Mouse (Mus musculus) lung, embryonic 16.5 days (tissue): ENCODE measurements around the gene Bcas3. TPM values are rescaled to one million over a fixed set of nuclear protein-coding genes. Genes with fewer than 3 reads are reported as not detected.

ENCODE experiments used
- ATAC-seq: fragments of 200-750 bp; cut with Nextera tagmentation; 2 replicates; pipeline ENCODE4 v1.8.0; 2017; ENCODE audit warnings: low read depth, mild to moderate bottlenecking, moderate library complexity
- H3K27ac ChIP-seq: fragments of 300-500 bp; sonication (generic); 2 replicates; pipeline ENCODE4 v1.5.1; 2014; ENCODE audit warnings: mild to moderate bottlenecking, control low read depth, low read length
- H3K27me3 ChIP-seq: fragments of 300-500 bp; sonication (generic); 2 replicates; pipeline ENCODE4 v1.6.1; 2014; ENCODE audit warnings: low read depth, low read length, mixed read lengths; ENCODE audit not compliant: control insufficient read depth, insufficient read depth
- H3K36me3 ChIP-seq: fragments of 300-500 bp; sonication (generic); 2 replicates; pipeline ENCODE4 v1.6.1; 2014; ENCODE audit warnings: low read length; ENCODE audit not compliant: control insufficient read depth, insufficient read depth
- H3K4me1 ChIP-seq: fragments of 300-500 bp; sonication (generic); replicated peaks from 2 replicates; pipeline ENCODE4 v1.6.1; 2014; ENCODE audit warnings: low read length, mixed read lengths; ENCODE audit not compliant: control insufficient read depth, insufficient read depth
- H3K4me2 ChIP-seq: fragments of 300-500 bp; sonication (generic); 2 replicates; pipeline ENCODE4 v1.6.1; 2014; ENCODE audit warnings: low read depth, low read length, control low read depth
- H3K4me3 ChIP-seq: fragments of 300-500 bp; sonication (generic); 2 replicates; pipeline ENCODE4 v1.5.1; 2014; ENCODE audit warnings: mild to moderate bottlenecking, low read length, control low read depth
- H3K9ac ChIP-seq: fragments of 300-500 bp; sonication (generic); 2 replicates; pipeline ENCODE4 v1.6.1; 2014; ENCODE audit warnings: low read length, control low read depth
- H3K9me3 ChIP-seq: fragments of 300-500 bp; sonication (generic); 2 replicates; pipeline ENCODE4 v1.6.1; 2016; ENCODE audit warnings: low read length; ENCODE audit not compliant: control insufficient read depth
- whole genome bisulfite sequencing: fragments of 180-500 bp; shearing (Covaris S2); extraction: QIAGEN DNeasy Blood & Tissue Kit; methylation state at CpG from one replicate; pipeline ENCODE4 v1.1.7; 2014; 5-methylcytosine and 5-hydroxymethylcytosine counted together
- polyA plus RNA-seq: library from polyadenylated mRNA; unstranded; fragments of >200 nt; fragmentation: Nextera tagmentation; extraction: Ambion mirVana; gene quantifications from 2 replicates; pipeline ENCODE4 v1.2.1, GENCODE M21; 2015

Gene Bcas3
- polyA plus RNA-seq, 1 experiment from 2014 or later: 38.4 TPM

GRCm38 (mm10) chr11:85672881-85673475 lies 320.0 kb downstream of the Bcas3 start:
- Histone ChIP-seq H3K27me3 (no peaks in the 10 kb centered on the region), H3K36me3 (no peaks in the 10 kb centered on the region), H3K4me1 (peaks cover 47% of the 10 kb centered on the region), H3K9me3 (no peaks in the 10 kb centered on the region), H3K9ac (0 out of 2 replicates have a peak overlapping the region, but pooled peaks have one; percentile 20), H3K4me2 (no peak overlapping the region), H3K4me3 (no peak overlapping the region), H3K27ac (peak overlapping the region; percentile 78)
- peak; percentile 79 for ATAC-seq
- WGBS: 41% methylated on average over 10 of the region's 10 CpGs

- ATAC-seq: peak; percentile 83
- H3K4me3 ChIP-seq: no peak overlapping the region
- no peaks in the 10 kb centered on the region for H3K36me3 ChIP-seq
- peaks cover 41% of the 10 kb centered on the region for H3K4me1 ChIP-seq
- H3K9ac ChIP-seq: no peak overlapping the region
- H3K9me3 ChIP-seq: no peaks in the 10 kb centered on the region
- H3K4me2 ChIP-seq: no peak overlapping the region
- H3K27ac ChIP-seq: peak overlapping the region; percentile 91
- WGBS: 13% methylated on average over 4 of the region's 4 CpGs
- H3K27me3 ChIP-seq: no peaks in the 10 kb centered on the region
Observed at GRCm38 (mm10) chr11:85675244-85675643, 322.3 kb downstream of the Bcas3 start.

- H3K9me3 ChIP-seq: no peaks in the 10 kb centered on the region
- peak; percentile 66 for ATAC-seq
- peak overlapping the region; percentile 91 for H3K27ac ChIP-seq
- H3K4me3 ChIP-seq: no peak overlapping the region
- H3K4me1 ChIP-seq: peaks cover 41% of the 10 kb centered on the region
- H3K4me2 ChIP-seq: no peak overlapping the region
- H3K9ac ChIP-seq: peak overlapping the region; percentile 39
- WGBS: 30% methylated on average over 10 of the region's 10 CpGs
- H3K27me3 ChIP-seq: no peaks in the 10 kb centered on the region
- H3K36me3 ChIP-seq: no peaks in the 10 kb centered on the region
Observed at GRCm38 (mm10) chr11:85676357-85677004, 323.5 kb downstream of the Bcas3 start.

DNA sequence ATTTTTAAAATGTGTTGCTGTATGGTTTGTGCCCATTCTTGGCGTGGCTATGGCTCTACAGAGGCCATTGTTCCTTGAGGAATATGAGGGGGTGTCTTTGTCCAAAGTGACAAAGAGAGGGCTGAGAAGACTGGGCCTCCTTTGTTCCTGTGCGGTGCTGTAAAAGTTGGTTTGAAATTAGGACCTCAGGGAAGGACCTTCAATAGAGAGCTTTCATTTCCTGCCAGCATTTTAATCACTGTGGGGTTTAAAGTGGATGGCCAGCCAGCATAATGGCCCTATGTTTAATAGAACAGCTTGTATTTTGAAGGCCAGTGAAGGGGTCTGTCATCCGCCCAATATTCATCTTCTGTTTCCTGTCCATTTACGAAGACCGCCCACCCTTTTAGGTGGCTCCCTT lies 325.7 kb downstream of the Bcas3 start:
- Histone ChIP-seq H3K9me3 (no peaks in the 10 kb centered on the region), H3K4me2 (no peak overlapping the region), H3K36me3 (no peaks in the 10 kb centered on the region), H3K9ac (no peak overlapping the region), H3K4me1 (peaks cover 47% of the 10 kb centered on the region), H3K27ac (peak overlapping the region; percentile 68), H3K4me3 (no peak overlapping the region), H3K27me3 (no peaks in the 10 kb centered on the region)
- WGBS: 50% methylated on average over 5 of the region's 5 CpGs
- ATAC-seq: no peak

GRCm38 (mm10) chr11:85681580-85682419 lies 328.8 kb downstream of the Bcas3 start:
- Histone ChIP-seq H3K36me3 (no peaks in the 10 kb centered on the region), H3K27ac (no peak overlapping the region), H3K27me3 (no peaks in the 10 kb centered on the region), H3K9me3 (no peaks in the 10 kb centered on the region), H3K4me1 (peaks cover 44% of the 10 kb centered on the region), H3K9ac (no peak overlapping the region), H3K4me2 (no peak overlapping the region), H3K4me3 (no peak overlapping the region)
- 80% methylated on average over 11 of the region's 11 CpGs for WGBS
- no peak for ATAC-seq

DNA sequence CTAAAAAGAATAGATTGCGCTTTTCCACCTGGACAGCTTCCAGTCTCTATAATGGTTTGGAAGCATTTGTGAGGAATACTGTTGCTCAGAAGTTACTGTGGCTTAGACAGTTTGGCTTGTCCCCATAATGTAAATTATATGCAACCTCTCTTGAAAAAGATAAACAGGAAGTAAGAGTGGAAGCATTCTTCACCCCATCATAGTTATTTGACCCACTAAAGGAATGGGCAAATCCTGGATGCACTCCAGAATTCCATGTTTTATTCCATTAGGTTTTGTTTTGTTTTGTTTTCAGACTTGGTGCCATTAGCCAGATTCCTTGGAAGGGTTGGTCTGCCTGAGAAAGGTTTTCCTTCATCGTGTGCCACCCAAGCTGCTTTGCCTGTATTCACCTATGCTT lies 332.0 kb downstream of the Bcas3 start:
- peak overlapping the region; percentile 58 for H3K27ac ChIP-seq
- H3K4me2 ChIP-seq: no peak overlapping the region
- WGBS: 44% methylated on average over 2 of the region's 2 CpGs

DNA sequence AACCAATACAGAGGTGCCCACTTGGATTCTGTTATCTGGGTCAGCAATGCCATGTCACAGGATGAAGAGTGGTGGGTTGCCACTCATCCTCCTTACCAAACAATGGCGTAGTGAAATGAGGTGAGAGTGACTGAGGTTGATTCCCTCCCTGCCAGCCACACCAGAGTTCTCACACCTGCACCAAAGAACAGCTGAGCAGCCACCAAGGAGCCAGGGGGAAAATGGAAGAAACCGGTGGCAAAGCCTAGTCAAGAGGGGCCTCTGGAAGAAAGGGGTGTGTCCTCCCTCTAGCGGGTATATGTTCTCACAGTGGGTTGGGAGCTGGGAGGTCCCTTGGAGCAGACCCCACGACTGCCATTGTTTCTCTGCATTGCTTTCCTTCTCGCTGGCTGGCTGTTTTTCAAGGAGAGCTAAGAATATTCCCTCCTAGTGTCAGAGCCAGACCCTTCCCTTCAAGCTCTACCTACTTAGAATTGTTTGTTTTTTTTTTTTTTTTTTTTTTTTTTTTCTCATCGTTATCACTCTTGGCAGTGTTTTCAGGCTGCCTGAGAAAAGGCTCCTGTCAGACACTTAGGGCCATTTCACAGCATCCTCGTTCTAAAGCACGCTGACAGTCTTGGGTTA lies 335.0 kb downstream of the Bcas3 start:
- peak overlapping the region; percentile 23 for H3K27ac ChIP-seq
- H3K9me3 ChIP-seq: no peaks in the 10 kb centered on the region
- no peak overlapping the region for H3K9ac ChIP-seq
- no peaks in the 10 kb centered on the region for H3K27me3 ChIP-seq
- H3K36me3 ChIP-seq: no peaks in the 10 kb centered on the region
- H3K4me2 ChIP-seq: no peak overlapping the region
- peaks cover 28% of the 10 kb centered on the region for H3K4me1 ChIP-seq
- WGBS: 20% methylated on average over 8 of the region's 8 CpGs
- peak; percentile 81 for ATAC-seq
- no peak overlapping the region for H3K4me3 ChIP-seq

More for the DNA sequence above, 332.0 kb downstream of the Bcas3 start:
- Histone ChIP-seq H3K9me3 (no peaks in the 10 kb centered on the region), H3K27me3 (no peaks in the 10 kb centered on the region), H3K9ac (no peak overlapping the region), H3K4me1 (peaks cover 29% of the 10 kb centered on the region), H3K4me3 (no peak overlapping the region), H3K36me3 (no peaks in the 10 kb centered on the region)
- no peak for ATAC-seq

DNA sequence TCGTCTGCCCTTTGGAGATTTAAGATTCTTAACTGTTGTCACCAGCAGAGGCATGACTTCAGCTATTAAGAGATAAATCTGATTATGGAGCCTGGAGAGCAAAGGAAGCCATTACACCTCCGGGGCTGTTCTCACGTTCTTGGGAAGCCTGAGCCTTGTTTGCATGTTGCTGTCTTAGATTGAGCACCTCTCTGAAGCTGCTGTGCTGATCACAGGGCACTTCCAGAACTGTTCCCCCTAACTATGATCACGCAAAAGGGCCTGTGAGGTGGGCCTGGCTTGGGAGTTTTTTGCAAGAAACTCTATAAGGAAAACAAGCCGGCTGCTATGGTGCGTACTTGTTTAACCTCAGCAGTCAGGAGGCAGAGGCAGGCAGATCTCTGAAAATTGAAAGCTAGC lies 335.5 kb downstream of the Bcas3 start:
- Histone ChIP-seq H3K9me3 (no peaks in the 10 kb centered on the region), H3K27ac (peak overlapping the region; percentile 60), H3K27me3 (no peaks in the 10 kb centered on the region), H3K36me3 (no peaks in the 10 kb centered on the region), H3K9ac (no peak overlapping the region), H3K4me1 (peaks cover 26% of the 10 kb centered on the region), H3K4me3 (no peak overlapping the region), H3K4me2 (no peak overlapping the region)
- WGBS: 45% methylated on average over 6 of the region's 6 CpGs
- ATAC-seq: peak; percentile 58

GRCm38 (mm10) chr11:85689226-85689625 lies 336.3 kb downstream of the Bcas3 start:
- H3K9me3 ChIP-seq: no peaks in the 10 kb centered on the region
- no peaks in the 10 kb centered on the region for H3K27me3 ChIP-seq
- H3K36me3 ChIP-seq: no peaks in the 10 kb centered on the region
- no peak overlapping the region for H3K4me3 ChIP-seq
- no peak overlapping the region for H3K9ac ChIP-seq
- no peak overlapping the region for H3K4me2 ChIP-seq
- H3K4me1 ChIP-seq: peaks cover 19% of the 10 kb centered on the region
- H3K27ac ChIP-seq: peak overlapping the region; percentile 60; the same call in 1 of the 2 replicates
- ATAC-seq: no peak
- WGBS: 85% methylated on average over 5 of the region's 5 CpGs
